Mouse (Mus musculus) layer of hippocampus, adult 9-11 months (tissue): ENCODE measurements around the gene Dph7.
"Not testable (repeated sequence)": the region's sequence is repeated elsewhere in the genome, so short reads cannot be mapped to it uniquely, and the experiment has no call there.

Experiments used
- DNase-seq: peaks from one replicate; pipeline ENCODE4 v3.0.0; 2022

Gene Dph7

GRCm38 (mm10) chr2:24962304-24963000, at the start of gene Dph7:
Gene Dph7, plus strand, starts transcription at chr2:24962400.
- DNase-seq = peak; percentile 84

GRCm38 (mm10) chr2:24912589-24912988, 49.6 kb upstream of the Dph7 start:
- DNase-seq = no peak

DNA sequence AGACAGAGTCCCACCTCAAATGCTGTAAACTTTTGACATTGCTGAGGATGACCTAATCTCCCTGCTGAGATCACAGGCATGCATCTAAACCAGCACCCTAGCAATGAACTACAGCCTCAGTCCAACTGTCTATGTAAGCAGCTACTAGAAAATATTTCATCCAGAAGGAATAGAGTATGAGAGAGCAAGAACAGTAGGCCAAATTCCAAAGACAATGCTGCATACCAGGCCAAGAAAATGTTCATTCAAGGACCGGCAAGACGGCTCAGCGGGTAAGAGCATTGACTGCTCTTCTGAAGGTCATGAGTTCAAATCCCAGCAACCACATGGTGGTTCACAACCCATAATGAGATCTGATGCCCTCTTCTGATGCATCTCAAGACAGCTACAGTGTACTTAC, 47.4 kb upstream of the Dph7 start:
- DNase-seq = no peak

DNA sequence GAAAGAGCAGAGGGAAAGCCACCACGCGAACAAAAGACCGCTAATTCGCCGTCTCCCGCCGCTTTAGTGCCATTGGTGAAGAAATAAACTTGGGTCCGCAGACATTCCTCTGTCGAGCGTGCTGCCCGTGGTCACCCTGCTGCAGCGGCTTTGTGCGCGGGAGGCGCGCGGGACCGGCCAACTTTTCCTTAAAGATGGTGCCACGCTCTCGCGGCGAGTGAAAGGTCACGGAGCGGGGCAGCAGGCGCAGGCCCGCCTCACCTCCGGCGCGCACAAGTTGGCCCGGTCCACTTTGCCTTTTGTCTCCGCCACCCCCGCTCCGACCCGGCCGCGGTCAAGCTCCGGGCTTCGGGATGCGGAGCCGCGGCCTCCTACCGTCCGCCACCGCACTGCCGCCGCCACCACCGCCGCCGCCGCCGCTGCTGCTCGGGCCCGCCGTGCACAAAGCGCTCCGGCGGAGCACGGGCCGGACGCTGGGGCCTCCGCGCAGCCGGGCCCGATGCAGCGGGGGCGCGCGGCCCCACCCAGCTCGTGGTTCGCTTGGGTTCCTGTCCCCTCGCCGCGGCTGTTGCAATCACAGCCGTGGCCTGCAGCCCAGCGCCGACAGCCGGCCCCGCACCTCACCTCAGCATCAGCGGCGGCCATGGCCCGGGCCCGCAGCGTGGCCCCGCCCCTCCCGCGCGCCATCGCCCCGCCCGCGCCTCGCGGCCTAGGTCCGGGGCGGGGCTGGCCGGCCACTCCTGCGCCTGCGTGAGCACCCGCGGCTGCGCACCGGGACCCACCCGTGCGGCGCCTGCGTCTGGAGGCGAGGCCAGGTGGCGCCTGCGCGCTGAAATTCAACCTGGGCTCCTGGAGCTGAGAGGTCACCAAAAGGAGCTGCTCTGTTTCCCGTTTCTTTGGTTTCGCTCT, 43.0 kb upstream of the Dph7 start, which contains the start of gene Ehmt1:
TSS of gene Ehmt1 (minus strand) at position 685 of the 909 bp plus-strand sequence.
- DNase-seq = peak; percentile 94

GRCm38 (mm10) chr2:24919839-24920175, 42.4 kb upstream of the Dph7 start:
- DNase-seq = no peak

DNA sequence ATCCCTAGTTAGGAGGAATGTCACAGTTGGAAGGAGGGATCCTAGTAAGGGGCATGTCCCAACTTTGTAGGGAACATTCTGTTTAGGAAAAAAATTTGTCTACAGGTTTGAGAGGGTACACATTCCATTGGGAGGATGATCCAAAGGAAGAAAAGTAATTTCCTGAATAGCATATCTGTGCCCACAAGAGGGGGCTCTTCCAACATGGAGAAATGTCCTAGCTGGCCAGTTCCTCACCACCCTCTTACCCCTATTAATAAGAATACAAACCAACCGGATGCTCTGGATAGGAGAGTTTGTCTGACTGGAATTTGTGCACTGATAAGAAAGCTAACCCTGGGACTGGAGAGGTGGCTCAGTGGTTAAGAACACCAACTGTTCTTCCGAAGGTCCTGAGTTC, 38.6 kb upstream of the Dph7 start:
- DNase-seq = no peak

DNA sequence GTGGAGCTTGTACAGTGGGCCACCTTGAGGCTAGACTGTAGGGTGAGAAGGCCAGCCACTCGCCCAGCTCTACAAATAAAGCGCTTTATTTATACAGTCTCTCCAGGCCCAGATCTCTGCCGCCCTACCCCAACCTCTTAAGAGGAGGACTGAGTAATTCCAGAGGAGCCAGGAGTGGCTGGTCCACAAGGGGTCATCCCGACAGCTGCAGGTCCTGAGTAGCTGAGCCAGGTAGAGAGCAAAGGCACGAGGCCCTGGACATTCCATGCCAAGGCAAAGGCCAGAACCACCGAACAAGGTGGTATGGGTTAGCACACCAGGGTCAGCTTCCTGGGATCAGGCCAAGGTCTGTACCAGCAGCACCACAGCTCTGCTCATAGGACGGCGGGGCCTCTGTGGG, 36.9 kb upstream of the Dph7 start:
- no peak for DNase-seq

DNA sequence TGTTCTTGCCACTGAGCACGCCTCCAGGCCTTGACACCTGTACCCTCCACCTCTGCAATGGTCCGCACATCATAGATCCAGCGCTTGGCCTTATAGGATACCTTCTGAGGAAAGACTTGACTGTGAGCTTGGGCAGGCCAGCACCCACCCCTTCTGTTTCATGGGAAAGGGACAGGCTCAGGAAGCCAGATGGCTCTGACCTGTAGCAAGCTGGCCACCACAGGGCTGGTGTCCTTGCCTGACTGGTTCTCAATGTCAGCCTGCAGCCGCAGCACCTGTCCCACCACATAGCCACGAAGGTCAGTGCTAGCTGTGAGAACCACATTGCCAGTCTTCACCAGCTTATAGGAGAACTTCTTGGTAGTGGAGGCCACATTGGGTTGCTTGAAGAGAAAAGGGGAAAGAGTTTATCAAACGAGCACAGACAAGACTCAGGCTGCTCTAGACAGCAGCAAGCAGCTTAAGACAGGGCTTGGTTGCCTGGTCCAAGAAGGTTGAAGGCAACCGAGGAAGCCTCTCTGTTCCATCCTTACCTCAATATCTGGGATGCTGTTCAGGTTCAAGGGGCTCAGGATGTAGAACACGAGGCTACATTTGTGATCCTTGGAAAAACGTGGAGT, 35.7 kb upstream of the Dph7 start:
- no peak for DNase-seq

GRCm38 (mm10) chr2:24926965-24927358, 35.2 kb upstream of the Dph7 start:
- no peak for DNase-seq

GRCm38 (mm10) chr2:24927810-24928479, 34.3 kb upstream of the Dph7 start:
- DNase-seq = no peak

DNA sequence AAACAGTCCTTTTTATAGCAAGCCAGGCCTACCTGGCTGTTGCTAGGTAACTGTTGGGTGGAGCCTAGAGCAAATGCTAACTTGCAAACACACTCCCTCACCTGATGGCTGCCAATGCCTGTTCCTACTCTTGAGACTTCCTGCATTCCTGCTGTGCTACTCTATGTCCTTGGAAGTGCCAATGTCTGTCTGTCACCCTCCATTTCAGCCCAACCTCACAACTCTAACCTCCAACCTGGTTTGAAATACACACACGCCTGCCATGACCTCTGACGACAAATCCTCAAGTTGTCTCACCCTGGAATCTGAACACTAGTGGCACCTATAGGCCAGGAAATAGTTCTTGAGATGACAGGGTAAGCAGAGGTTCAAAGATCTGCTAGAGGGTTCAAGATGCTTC, 33.1 kb upstream of the Dph7 start:
- DNase-seq = no peak

- no peak for DNase-seq
Observed at GRCm38 (mm10) chr2:24929593-24929992, 32.6 kb upstream of the Dph7 start.

GRCm38 (mm10) chr2:24934441-24934963, 27.7 kb upstream of the Dph7 start:
- DNase-seq = peak; percentile 36

- peak; percentile 92 for DNase-seq
Observed at GRCm38 (mm10) chr2:24935057-24935796, 27.0 kb upstream of the Dph7 start, which contains the start of gene Arrdc1. Gene Arrdc1, minus strand, starts transcription at chr2:24935252.

DNA sequence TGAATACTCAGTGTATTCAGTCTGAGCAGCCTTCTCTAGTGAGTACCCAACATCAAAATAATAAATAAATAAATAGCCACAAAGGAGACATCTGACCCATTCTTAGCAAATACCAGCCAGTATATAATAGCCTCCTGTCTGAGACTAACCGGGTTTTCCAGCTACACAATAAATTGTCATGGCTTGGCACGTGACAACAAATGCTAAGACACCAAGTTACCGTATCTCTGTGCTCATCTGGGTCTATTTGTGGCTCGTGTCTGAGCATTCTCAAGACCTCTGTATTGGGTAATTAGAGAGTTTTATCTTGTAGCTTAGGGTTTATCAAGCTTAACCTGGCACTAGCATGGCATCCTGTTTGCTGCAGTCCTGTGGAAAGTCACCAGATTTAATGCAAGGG, 20.1 kb upstream of the Dph7 start:
- DNase-seq = no peak

DNA sequence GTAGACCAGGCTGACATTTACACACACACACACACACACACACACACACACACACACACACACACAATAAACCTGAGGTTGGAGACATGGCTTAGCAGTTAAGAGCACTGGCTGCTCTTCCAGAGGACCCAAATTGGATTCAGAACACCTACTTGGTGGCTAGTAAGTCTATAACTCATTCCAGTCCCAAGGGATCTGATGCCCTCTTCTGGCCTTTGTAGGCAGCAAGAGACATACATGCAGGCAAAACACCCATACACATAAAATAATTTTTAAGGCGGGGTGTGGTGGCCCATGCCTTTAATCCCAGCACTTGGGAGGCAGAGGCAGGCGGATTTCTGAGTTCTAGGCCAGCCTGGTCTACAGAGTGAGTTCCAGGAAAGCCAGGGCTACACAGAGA, 17.9 kb upstream of the Dph7 start:
- not testable (repeated sequence) for DNase-seq

GRCm38 (mm10) chr2:24949421-24950188, 12.6 kb upstream of the Dph7 start, which contains the start of gene Zmynd19:
Gene Zmynd19, plus strand, starts transcription at chr2:24949792.
- peak; percentile 97 for DNase-seq

GRCm38 (mm10) chr2:24950189-24950535, 12.0 kb upstream of the Dph7 start:
- no peak for DNase-seq

DNA sequence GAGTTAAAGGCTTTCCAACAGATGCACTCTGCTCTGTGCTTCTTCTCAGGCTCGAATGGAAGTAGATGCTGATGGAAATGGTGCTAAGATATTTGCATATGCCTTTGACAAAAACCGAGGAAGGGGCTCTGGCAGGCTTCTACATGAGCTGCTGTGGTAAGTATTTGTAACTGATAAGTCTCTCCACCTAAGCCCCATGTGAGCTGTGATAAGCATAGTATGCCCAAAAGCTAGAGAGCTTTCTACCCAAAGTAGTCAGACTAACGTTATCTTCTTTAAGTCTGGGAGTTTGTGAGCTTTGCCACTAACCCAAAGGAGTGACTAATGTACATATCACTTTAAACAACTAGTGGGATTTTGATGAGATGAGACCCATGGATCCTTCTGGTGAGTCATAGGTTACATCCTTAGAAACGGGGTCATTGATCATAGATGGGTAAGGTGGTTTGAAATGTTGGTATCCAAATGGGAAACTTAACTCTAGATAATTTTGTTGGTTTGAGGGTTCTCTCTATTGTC, 9.6 kb upstream of the Dph7 start:
- no peak for DNase-seq

DNA sequence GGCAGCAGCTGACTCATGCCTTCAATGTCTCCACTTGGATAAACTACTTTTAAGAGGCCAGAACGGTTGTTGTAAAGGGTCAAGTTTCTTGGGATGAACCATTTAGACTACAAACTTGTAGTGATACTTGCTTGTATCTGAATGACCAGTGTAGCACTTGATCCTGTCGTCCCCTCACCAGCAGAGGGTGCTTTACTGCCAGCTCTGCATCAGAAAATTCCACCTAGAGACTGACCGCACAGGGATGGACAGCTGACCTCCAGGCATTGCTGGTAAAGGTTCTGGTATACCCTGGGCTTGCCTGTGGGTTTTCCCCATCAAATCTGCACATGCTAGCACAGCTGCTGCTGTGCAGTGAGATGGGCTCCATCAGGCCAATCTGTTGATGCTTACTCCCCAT, 1.3 kb upstream of the Dph7 start:
- no peak for DNase-seq

DNA sequence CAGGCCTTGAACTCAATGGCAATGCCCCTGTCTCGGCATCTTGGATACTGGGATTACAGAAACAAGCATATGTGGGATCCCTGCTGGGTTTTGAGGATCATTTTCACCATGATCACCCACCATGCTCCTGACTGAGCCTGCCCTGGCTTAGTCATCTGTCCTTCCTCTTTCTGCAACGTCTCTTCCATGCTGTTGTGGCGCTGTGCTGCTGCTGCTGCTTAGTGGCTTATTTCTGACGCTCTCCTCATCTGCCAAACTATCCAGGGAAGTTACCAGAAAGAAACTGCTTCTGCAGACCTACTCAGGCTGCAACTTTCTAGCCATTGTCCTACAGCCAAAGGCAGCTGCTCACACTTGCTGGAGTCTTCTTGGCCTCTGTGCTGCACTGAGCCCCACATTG, 8.2 kb downstream of the Dph7 start:
- DNase-seq = no peak
